12 mouse cellular contexts compared by ENCODE assay signal in genomic region chr10:75054125-75054524, GRCm38 (mm10). TPM values are rescaled to one million over a fixed set of nuclear protein-coding genes. Genes with fewer than 3 reads are reported as not detected.
DNase-seq lines count a peak whose midpoint lies in the region; ATAC-seq and TF ChIP-seq lines count a peak whose summit lies in the region.
"Had no signal": no experiment of that assay in that cellular context is flagged by ENCODE, and none has a peak within 500 bp of the region (broad histone marks: within the 10 kb centered on the region; RNA-seq: fewer than 3 reads in every experiment).

No protein-coding gene starts in this region.

- no peaks in the 10 kb centered on the region for H3K36me3 ChIP-seq in liver, embryonic 11.5 days (ENCODE audit: control insufficient read depth, insufficient read depth, low read length)
- no peaks in the 10 kb centered on the region for H3K36me3 ChIP-seq in liver, embryonic 12.5 days
- no peaks in the 10 kb centered on the region for H3K36me3 ChIP-seq in heart, adult 2 months (ENCODE audit: control insufficient read depth, insufficient read depth, low read length)
- no peaks in the 10 kb centered on the region for H3K36me3 ChIP-seq in myocyte (ENCODE audit: control insufficient read depth, insufficient read depth)
- H3K36me3 ChIP-seq in hindbrain, embryonic 12.5 days: no peaks in the 10 kb centered on the region
- H3K36me3 ChIP-seq: hindbrain, embryonic 15.5 days had no signal

- intact Hi-C loops in heart, adult 2 months (cut with DNase I): no loop called here
- intact Hi-C loops in heart, postnatal 36 days (cut with DNase I): loop anchor here (10.0 kb wide), 1 partner anchor 201 kb away; no protein-coding TSS in a partner anchor

- H3K4me2 ChIP-seq in liver, embryonic 11.5 days: no peak overlapping the region
- H3K4me2 ChIP-seq in liver, embryonic 12.5 days: no peak overlapping the region
- H3K4me2 ChIP-seq in myocyte (ENCODE audit: low read depth): no peak overlapping the region
- no peak overlapping the region for H3K4me2 ChIP-seq in hindbrain, embryonic 12.5 days (replicated peaks)
- H3K4me2 ChIP-seq: forebrain, embryonic 13.5 days; hindbrain, embryonic 15.5 days had no signal

- TF ChIP-seq EP300 in heart, adult 2 months (IDR thresholded peaks at IDR 0.05; ENCODE audit: insufficient read depth, low read depth, low read length): peak; percentile 71; the same call in 1 of the 2 replicates

- H3K79me2 ChIP-seq in heart, adult 2 months (replicated peaks; ENCODE audit: control insufficient read depth, insufficient read depth, low read length): no peaks in the 10 kb centered on the region
- H3K79me2 ChIP-seq in myocyte (ENCODE audit: control insufficient read depth, insufficient read depth): no peaks in the 10 kb centered on the region

- no peak for DNase-seq in liver, embryonic 11.5 days (ENCODE audit: low spot score)
- peak; percentile 40 to 55 for DNase-seq in heart, adult 2 months
- DNase-seq in heart, postnatal 36 days: peak; percentile 35 to 44
- DNase-seq in cerebellum, adult 8-10 months: no peak
- DNase-seq: right cerebral cortex, postnatal 4 days; thymus, postnatal 36 days had no signal

- ATAC-seq in liver, embryonic 11.5 days (replicated peaks; ENCODE audit: low FRiP score): 0 out of 2 replicates have a peak, but pooled peaks have one; percentile 15
- ATAC-seq in liver, embryonic 12.5 days: no peak
- no peak for ATAC-seq in hindbrain, embryonic 12.5 days (ENCODE audit: low FRiP score)
- ATAC-seq: forebrain, embryonic 13.5 days had no signal

- H3K27ac ChIP-seq in liver, embryonic 11.5 days (ENCODE audit: low read depth, low read length): no peak overlapping the region; the same call in 1 of the 2 replicates
- no peak overlapping the region for H3K27ac ChIP-seq in liver, embryonic 12.5 days
- no peak overlapping the region for H3K27ac ChIP-seq in heart, adult 2 months
- H3K27ac ChIP-seq in hindbrain, embryonic 12.5 days: no peak overlapping the region; the same call in 1 of the 2 replicates
- H3K27ac ChIP-seq: forebrain, embryonic 13.5 days; hindbrain, embryonic 15.5 days; liver, embryonic 14.5 days had no signal

- peaks cover 30% of the 10 kb centered on the region for H3K4me1 ChIP-seq in liver, embryonic 11.5 days (replicated peaks; ENCODE audit: control insufficient read depth, insufficient read depth, low read length)
- peaks cover 45% of the 10 kb centered on the region for H3K4me1 ChIP-seq in liver, embryonic 12.5 days
- H3K4me1 ChIP-seq in heart, adult 2 months (ENCODE audit: control insufficient read depth, insufficient read depth, low read length): peaks cover 2% of the 10 kb centered on the region; the same call in 1 of the 2 replicates
- H3K4me1 ChIP-seq in hindbrain, embryonic 12.5 days: peaks cover 28% of the 10 kb centered on the region

- TF ChIP-seq POLR2A in heart, adult 2 months (IDR thresholded peaks at IDR 0.05; ENCODE audit: insufficient read depth, low read depth, low read length): no peak
- no peak for TF ChIP-seq POLR2A in myocyte (IDR thresholded peaks at IDR 0.05; ENCODE audit: insufficient read length, low read depth)

- whole genome bisulfite sequencing in liver, embryonic 11.5 days: 33% methylated on average over 6 of the region's 6 CpGs
- 18% methylated on average over 6 of the region's 6 CpGs for whole genome bisulfite sequencing in liver, embryonic 12.5 days (ENCODE audit: insufficient replicate concordance)
- 21% methylated on average over 6 of the region's 6 CpGs for WGBS in heart, adult 2 months
- 83% methylated on average over 6 of the region's 6 CpGs for WGBS in hindbrain, embryonic 12.5 days

- no peak for TF ChIP-seq CTCF in heart, adult 2 months (IDR thresholded peaks at IDR 0.05)

- no peak overlapping the region for H3K9ac ChIP-seq in liver, embryonic 11.5 days (ENCODE audit: low read depth, low read length)
- no peak overlapping the region for H3K9ac ChIP-seq in liver, embryonic 12.5 days
- H3K9ac ChIP-seq in heart, adult 2 months (ENCODE audit: low read depth, low read length): no peak overlapping the region
- H3K9ac ChIP-seq in hindbrain, embryonic 12.5 days: no peak overlapping the region
- H3K9ac ChIP-seq: forebrain, embryonic 13.5 days; hindbrain, embryonic 15.5 days; liver, embryonic 14.5 days had no signal

- no peak overlapping the region for H3ac ChIP-seq in myocyte (ENCODE audit: control insufficient read depth, insufficient read length)

- no peaks in the 10 kb centered on the region for H3K9me3 ChIP-seq in liver, embryonic 11.5 days (ENCODE audit: control insufficient read depth, low read length)
- H3K9me3 ChIP-seq in liver, embryonic 12.5 days (replicated peaks): no peaks in the 10 kb centered on the region
- H3K9me3 ChIP-seq in hindbrain, embryonic 12.5 days (replicated peaks): no peaks in the 10 kb centered on the region
- H3K9me3 ChIP-seq: forebrain, embryonic 13.5 days; hindbrain, embryonic 15.5 days had no signal

- no peaks in the 10 kb centered on the region for H3K27me3 ChIP-seq in liver, embryonic 11.5 days (replicated peaks; ENCODE audit: control insufficient read depth, insufficient read depth, low read length)
- H3K27me3 ChIP-seq in liver, embryonic 12.5 days (replicated peaks): peaks cover 19% of the 10 kb centered on the region
- no peaks in the 10 kb centered on the region for H3K27me3 ChIP-seq in heart, adult 2 months (ENCODE audit: control insufficient read depth, insufficient read depth, low read length)
- H3K27me3 ChIP-seq in myocyte (ENCODE audit: control insufficient read depth, insufficient read depth, insufficient read length): no peaks in the 10 kb centered on the region
- H3K27me3 ChIP-seq in hindbrain, embryonic 12.5 days: no peaks in the 10 kb centered on the region; the same call in 1 of the 2 replicates
- H3K27me3 ChIP-seq: forebrain, embryonic 13.5 days; hindbrain, embryonic 15.5 days had no signal

- no peak overlapping the region for H3K4me3 ChIP-seq in liver, embryonic 11.5 days (ENCODE audit: low read depth, low read length)
- no peak overlapping the region for H3K4me3 ChIP-seq in liver, embryonic 12.5 days
- H3K4me3 ChIP-seq in heart, adult 2 months: no peak overlapping the region
- H3K4me3 ChIP-seq in myocyte: no peak overlapping the region
- no peak overlapping the region for H3K4me3 ChIP-seq in hindbrain, embryonic 12.5 days
- H3K4me3 ChIP-seq: forebrain, embryonic 13.5 days; hindbrain, embryonic 15.5 days had no signal

TF ChIP-seq in myocyte, 11 proteins besides CTCF, POLR2A, EP300 and RAD21:
- no peak for TF ChIP-seq REST (IDR thresholded peaks at IDR 0.05; ENCODE audit: insufficient read depth, insufficient read length)
- TF ChIP-seq USF1 (IDR thresholded peaks at IDR 0.05; ENCODE audit: low read depth): no peak
- TF ChIP-seq MYOG (IDR thresholded peaks at IDR 0.05; ENCODE audit: control insufficient read depth in 1 of 3, insufficient read depth in 1 of 3, insufficient read length in 2 of 3, low read depth in 2 of 3): peak in 2 of 3 experiments; percentile 4 to 51

RNA-seq across cellular contexts. Expression of gene Bcr, which starts 6.3 kb away (rescaled TPM):
- 4.2 and 6.8 TPM in 2 replicates for polyA plus RNA-seq in liver, embryonic 11.5 days (2014; fragmentation: Nextera tagmentation; extraction: Ambion mirVana)
- 2.2 and 2.4 TPM in 2 replicates for polyA plus RNA-seq in liver, embryonic 12.5 days (2016; fragmentation: Nextera tagmentation; extraction: Ambion mirVana)
- total RNA-seq in heart, adult 2 months (2021): 1 to 10 TPM; 9.9 to 10.0 TPM
- polyA plus RNA-seq in heart, adult 2 months (2012; rRNA removed): 7.3 and 8.5 TPM in 2 replicates
- 1 to 10 TPM; 8.3 to 9.1 TPM for total RNA-seq in heart, postnatal 36 days (2021)
- 16.8 TPM for polyA plus RNA-seq in myocyte (2012; fragmentation: generic; extraction: Trizol)
- 11.4 and 14.0 TPM in 2 replicates for polyA plus RNA-seq in hindbrain, embryonic 12.5 days (2016; fragmentation: Nextera tagmentation; extraction: Ambion mirVana)

RNA-seq across cellular contexts. Expression of gene Rab36, which starts 17.3 kb away (rescaled TPM):
- 6.5 and 7.8 TPM in 2 replicates for polyA plus RNA-seq in liver, embryonic 11.5 days (2014; fragmentation: Nextera tagmentation; extraction: Ambion mirVana)
- polyA plus RNA-seq in liver, embryonic 12.5 days (2016; fragmentation: Nextera tagmentation; extraction: Ambion mirVana): 3.4 and 4.1 TPM in 2 replicates
- 1 to 10 TPM in 1 of 2 experiments, under 1 TPM in 1; 0.57 to 1.0 TPM for total RNA-seq in heart, adult 2 months (2021)
- polyA plus RNA-seq in heart, adult 2 months (2012; rRNA removed): 3.2 and 3.4 TPM in 2 replicates
- under 1 TPM; 0.58 to 0.92 TPM for total RNA-seq in heart, postnatal 36 days (2021)
- 0.83 TPM for polyA plus RNA-seq in myocyte (2012; fragmentation: generic; extraction: Trizol)
- polyA plus RNA-seq in hindbrain, embryonic 12.5 days (2016; fragmentation: Nextera tagmentation; extraction: Ambion mirVana): 12.3 and 13.3 TPM in 2 replicates

RNA-seq across cellular contexts. Expression of gene Rsph14, which starts 21.7 kb away (rescaled TPM):
- polyA plus RNA-seq in liver, embryonic 11.5 days (2014; fragmentation: Nextera tagmentation; extraction: Ambion mirVana): not detected in 2 replicates
- 0.08 TPM in 1 of 2 replicates, not detected in the other for polyA plus RNA-seq in liver, embryonic 12.5 days (2016; fragmentation: Nextera tagmentation; extraction: Ambion mirVana)
- not detected for total RNA-seq in heart, adult 2 months (2021)
- polyA plus RNA-seq in heart, adult 2 months (2012; rRNA removed): 0.86 TPM in 1 of 2 replicates, not detected in the other
- total RNA-seq in heart, postnatal 36 days (2021): not detected
- polyA plus RNA-seq in myocyte (2012; fragmentation: generic; extraction: Trizol): not detected
- polyA plus RNA-seq in hindbrain, embryonic 12.5 days (2016; fragmentation: Nextera tagmentation; extraction: Ambion mirVana): 0.57 and 0.67 TPM in 2 replicates
- polyA plus RNA-seq: liver, embryonic 14.5 days had no signal

Comparison
In these comparisons a context has a peak if more than half of its experiments do, and no peak if none do; other contexts are left out.
1. DNase-seq: peak in heart, adult 2 months (2 of 2) and heart, postnatal 36 days (2 of 2); none in liver, embryonic 11.5 days (single experiment) and cerebellum, adult 8-10 months (single experiment).